Mouse (Mus musculus): ENCODE results near the gene Cdip1. TPM values are rescaled to one million over a fixed set of nuclear protein-coding genes. Genes with fewer than 3 reads are reported as not detected.

Gene Cdip1
- polyA plus RNA-seq, 1 experiment from 2014 or later: 114 TPM

GRCm38 (mm10) chr16:4711173-4711572 is 78.9 kb downstream of the Cdip1 start:
- 87% methylated on average over 4 of the region's 4 CpGs for WGBS

GRCm38 (mm10) chr16:4705541-4705940 is 84.6 kb downstream of the Cdip1 start:
- peaks cover 79% of the 10 kb centered on the region for H3K36me3 ChIP-seq
- H3K27me3 ChIP-seq: no peaks in the 10 kb centered on the region
- H3K4me2 ChIP-seq: no peak overlapping the region
- 46% methylated on average over 4 of the region's 4 CpGs for WGBS
- H3K9ac ChIP-seq: no peak overlapping the region
- no peaks in the 10 kb centered on the region for H3K9me3 ChIP-seq (replicated peaks)
- H3K27ac ChIP-seq: no peak overlapping the region
- no peak for ATAC-seq (replicated peaks; ENCODE audit: insufficient number of reproducible peaks, insufficient read depth, low FRiP score, low read depth)
- H3K4me1 ChIP-seq (replicated peaks): no peaks in the 10 kb centered on the region
- H3K4me3 ChIP-seq: no peak overlapping the region

More at GRCm38 (mm10) chr16:4711173-4711572, 78.9 kb downstream of the Cdip1 start:
- no peak for ATAC-seq (replicated peaks; ENCODE audit: insufficient number of reproducible peaks, insufficient read depth, low FRiP score, low read depth)
- Histone ChIP-seq H3K36me3 (peaks cover 44% of the 10 kb centered on the region), H3K9me3 (replicated peaks) (no peaks in the 10 kb centered on the region), H3K4me2 (no peak overlapping the region), H3K4me3 (no peak overlapping the region), H3K27ac (no peak overlapping the region), H3K9ac (no peak overlapping the region), H3K4me1 (replicated peaks) (no peaks in the 10 kb centered on the region), H3K27me3 (no peaks in the 10 kb centered on the region)

- WGBS: 62% methylated on average over 1 of the region's 1 CpGs
- H3K9ac ChIP-seq: no peak overlapping the region
- ATAC-seq (replicated peaks; ENCODE audit: insufficient number of reproducible peaks, insufficient read depth, low FRiP score, low read depth): no peak
- H3K36me3 ChIP-seq: peaks cover 94% of the 10 kb centered on the region
- H3K4me2 ChIP-seq: no peak overlapping the region
- H3K4me1 ChIP-seq (replicated peaks): no peaks in the 10 kb centered on the region
- no peak overlapping the region for H3K4me3 ChIP-seq
- H3K27ac ChIP-seq: no peak overlapping the region
- H3K9me3 ChIP-seq (replicated peaks): no peaks in the 10 kb centered on the region
- no peaks in the 10 kb centered on the region for H3K27me3 ChIP-seq
Measured at GRCm38 (mm10) chr16:4702646-4703045, 87.4 kb downstream of the Cdip1 start.

GRCm38 (mm10) chr16:4701211-4701610 is 88.9 kb downstream of the Cdip1 start:
- Histone ChIP-seq H3K27me3 (no peaks in the 10 kb centered on the region), H3K9me3 (replicated peaks) (no peaks in the 10 kb centered on the region), H3K36me3 (peaks cover 94% of the 10 kb centered on the region), H3K9ac (no peak overlapping the region), H3K4me3 (no peak overlapping the region), H3K27ac (no peak overlapping the region), H3K4me2 (no peak overlapping the region), H3K4me1 (replicated peaks) (no peaks in the 10 kb centered on the region)
- 92% methylated on average over 3 of the region's 3 CpGs for WGBS
- ATAC-seq (replicated peaks; ENCODE audit: insufficient number of reproducible peaks, insufficient read depth, low FRiP score, low read depth): no peak

Other genes starting within 250 kb of the Cdip1 start
- gene Srl, start 248.5 kb downstream of the Cdip1 start, polyA plus RNA-seq (2015; fragmentation: Nextera tagmentation; extraction: Ambion mirVana): 227 and 253 TPM in 2 replicates
- 5.6 and 7.1 TPM in 2 replicates for gene Tfap4, start 230.4 kb downstream of the Cdip1 start, polyA plus RNA-seq (2015; fragmentation: Nextera tagmentation; extraction: Ambion mirVana)
- gene Glis2, start 195.6 kb downstream of the Cdip1 start, polyA plus RNA-seq (2015; fragmentation: Nextera tagmentation; extraction: Ambion mirVana): 17.7 and 17.9 TPM in 2 replicates
- 118 and 125 TPM in 2 replicates for gene Pam16, start 165.3 kb downstream of the Cdip1 start, polyA plus RNA-seq (2015; fragmentation: Nextera tagmentation; extraction: Ambion mirVana)
- 14.7 and 20.7 TPM in 2 replicates for gene Vasn, start 150.4 kb downstream of the Cdip1 start, polyA plus RNA-seq (2015; fragmentation: Nextera tagmentation; extraction: Ambion mirVana)
- 78.3 and 79.6 TPM in 2 replicates for gene Dnaja3, start 150.3 kb downstream of the Cdip1 start, polyA plus RNA-seq (2015; fragmentation: Nextera tagmentation; extraction: Ambion mirVana)
- 11.2 and 15.8 TPM in 2 replicates for gene Coro7, start 110.5 kb downstream of the Cdip1 start, polyA plus RNA-seq (2015; fragmentation: Nextera tagmentation; extraction: Ambion mirVana)
- 25.2 and 34.3 TPM in 2 replicates for gene Nmral1, start 70.9 kb downstream of the Cdip1 start, polyA plus RNA-seq (2015; fragmentation: Nextera tagmentation; extraction: Ambion mirVana)
- 81.0 and 91.2 TPM in 2 replicates for gene Hmox2, start 63.9 kb downstream of the Cdip1 start, polyA plus RNA-seq (2015; fragmentation: Nextera tagmentation; extraction: Ambion mirVana)
- gene 4930562C15Rik, start 45.1 kb upstream of the Cdip1 start, polyA plus RNA-seq (2015; fragmentation: Nextera tagmentation; extraction: Ambion mirVana): 0.26 and 0.28 TPM in 2 replicates
- gene Ubald1, start 90.0 kb upstream of the Cdip1 start, polyA plus RNA-seq (2015; fragmentation: Nextera tagmentation; extraction: Ambion mirVana): 24.7 and 29.7 TPM in 2 replicates
- gene Mgrn1, start 96.0 kb upstream of the Cdip1 start, polyA plus RNA-seq (2015; fragmentation: Nextera tagmentation; extraction: Ambion mirVana): 101 and 112 TPM in 2 replicates
- gene Nudt16l1, start 148.5 kb upstream of the Cdip1 start, polyA plus RNA-seq (2015; fragmentation: Nextera tagmentation; extraction: Ambion mirVana): 97.4 and 122 TPM in 2 replicates
- gene Anks3, start 173.9 kb upstream of the Cdip1 start, polyA plus RNA-seq (2015; fragmentation: Nextera tagmentation; extraction: Ambion mirVana): 29.4 and 41.2 TPM in 2 replicates
- gene Sept12, start 207.6 kb upstream of the Cdip1 start, polyA plus RNA-seq (2015; fragmentation: Nextera tagmentation; extraction: Ambion mirVana): not detected in 2 replicates
- 3.3 and 5.9 TPM in 2 replicates for gene Smim22, start 217.0 kb upstream of the Cdip1 start, polyA plus RNA-seq (2015; fragmentation: Nextera tagmentation; extraction: Ambion mirVana)
- 46.9 and 57.0 TPM in 2 replicates for gene Rogdi, start 223.3 kb upstream of the Cdip1 start, polyA plus RNA-seq (2015; fragmentation: Nextera tagmentation; extraction: Ambion mirVana)